ENCODE assay signal across 8 mouse cellular contexts in the genomic region with DNA sequence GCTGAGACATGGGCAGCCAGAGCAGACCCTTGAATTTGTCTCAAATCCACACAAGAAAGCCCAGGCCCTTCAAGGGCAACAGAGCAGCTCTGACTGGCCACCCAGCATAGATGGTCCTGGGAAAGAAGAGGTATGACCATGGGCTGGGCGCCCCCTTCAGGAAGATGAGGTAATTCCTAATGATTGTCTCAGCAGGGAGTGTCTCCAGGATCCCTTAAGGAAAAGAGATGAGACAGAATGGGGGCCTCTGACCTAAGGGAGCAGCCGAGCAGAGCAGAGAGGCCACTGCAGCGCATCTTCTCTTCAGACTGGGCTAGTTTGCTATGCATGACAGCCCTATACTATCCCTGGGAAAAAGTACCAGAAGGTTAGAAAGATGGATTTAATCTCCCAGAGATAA. TPM values are rescaled to one million over a fixed set of nuclear protein-coding genes. Genes with fewer than 3 reads are reported as not detected.
DNase-seq lines count a peak whose midpoint lies in the region; ATAC-seq and TF ChIP-seq lines count a peak whose summit lies in the region.

No protein-coding gene starts in this region.

- no peak overlapping the region for H3K4me2 ChIP-seq in lung, embryonic 14.5 days

- no peaks in the 10 kb centered on the region for H3K36me3 ChIP-seq in lung, embryonic 14.5 days (ENCODE audit: insufficient read depth)

- H3K27ac ChIP-seq in layer of hippocampus, adult 2 months, result no peak overlapping the region
- H3K27ac ChIP-seq in cortical plate, adult 2 months (ENCODE audit: insufficient read depth, low read length), result no peak overlapping the region
- no peak overlapping the region for H3K27ac ChIP-seq in lung, embryonic 14.5 days (ENCODE audit: low read depth)

- WGBS in lung, embryonic 14.5 days, result 32% methylated on average over 3 of the region's 3 CpGs

- peak in 1 of 2 experiments; percentile 53 for DNase-seq in layer of hippocampus, adult 2 months (ENCODE audit: low spot score in 2 of 2)
- no peak for DNase-seq in layer of hippocampus, postnatal 36 days
- DNase-seq in NIH3T3 (ENCODE audit: low read depth), result peak; percentile 14
- peak; percentile 37 for DNase-seq in kidney, adult 11 months
- peak; percentile 76 for DNase-seq in lung, embryonic 14.5 days
- DNase-seq in spleen, adult 12 weeks (ENCODE audit: low spot score), result no peak

- no peak overlapping the region for H3K4me3 ChIP-seq in layer of hippocampus, adult 2 months
- no peak overlapping the region for H3K4me3 ChIP-seq in cortical plate, adult 2 months (ENCODE audit: insufficient read depth, low read length)
- H3K4me3 ChIP-seq in lung, embryonic 14.5 days (ENCODE audit: low read depth, low read length), result no peak overlapping the region

- no peaks in the 10 kb centered on the region for H3K9me3 ChIP-seq in lung, embryonic 14.5 days (ENCODE audit: low read depth, low read length)

- no peaks in the 10 kb centered on the region for H3K4me1 ChIP-seq in cortical plate, adult 2 months (ENCODE audit: control insufficient read depth, insufficient read depth, low read length)
- H3K4me1 ChIP-seq in lung, embryonic 14.5 days (ENCODE audit: insufficient read depth), result no peaks in the 10 kb centered on the region

- no peaks in the 10 kb centered on the region; the same call in 1 of the 2 replicates for H3K27me3 ChIP-seq in lung, embryonic 14.5 days (ENCODE audit: insufficient read depth, low read length)

- TF ChIP-seq POLR2A in cortical plate, adult 2 months (IDR thresholded peaks at IDR 0.05; ENCODE audit: extremely low read depth, insufficient read depth, low read length), result no peak

- 0 out of 2 replicates have a peak, but pooled peaks have one; percentile 24 for ATAC-seq in lung, embryonic 14.5 days (ENCODE audit: insufficient read depth)
- no peak for ATAC-seq in megakaryocyte progenitor cell, adult 5-6 weeks (replicated peaks; ENCODE audit: poor library complexity)

- no peak overlapping the region for H3K9ac ChIP-seq in lung, embryonic 14.5 days

- peak; percentile 80 for TF ChIP-seq CTCF in layer of hippocampus, adult 2 months (conservative IDR thresholded peaks at IDR 0.05)
- peak; percentile 51 for TF ChIP-seq CTCF in cortical plate, adult 2 months (IDR thresholded peaks at IDR 0.05; ENCODE audit: extremely low read depth, insufficient read depth, low read length)
- TF ChIP-seq CTCF in lung, embryonic 14.5 days (IDR thresholded peaks at IDR 0.05; ENCODE audit: low read depth), result peak; percentile 71

RNA-seq across cellular contexts. Expression of gene Gdf10, which starts 9.7 kb away (rescaled TPM):
- total RNA-seq in layer of hippocampus, adult 2 months (2021), result 1 to 10 TPM; 5.4 to 5.5 TPM
- 1 to 10 TPM; 5.4 to 5.7 TPM for total RNA-seq in layer of hippocampus, postnatal 36 days (2021)
- polyA plus RNA-seq in cortical plate, adult 2 months (2012; rRNA removed), result 3.8 and 4.2 TPM in 2 replicates
- polyA plus RNA-seq in lung, embryonic 14.5 days (2014; fragmentation: Nextera tagmentation; extraction: Ambion mirVana), result 2.4 and 4.2 TPM in 2 replicates
- not detected in 2 replicates for total RNA-seq in megakaryocyte progenitor cell, adult 5-6 weeks (2015)
- total RNA-seq in megakaryocyte progenitor cell, adult 5-6 weeks (2017), result not detected in 2 replicates

RNA-seq across cellular contexts. Expression of gene Gdf2, which starts 27.1 kb away (rescaled TPM):
- not detected for total RNA-seq in layer of hippocampus, adult 2 months (2021)
- not detected for total RNA-seq in layer of hippocampus, postnatal 36 days (2021)
- polyA plus RNA-seq in cortical plate, adult 2 months (2012; rRNA removed), result not detected in 2 replicates
- polyA plus RNA-seq in lung, embryonic 14.5 days (2014; fragmentation: Nextera tagmentation; extraction: Ambion mirVana), result 0.05 TPM in 1 of 2 replicates, not detected in the other
- total RNA-seq in megakaryocyte progenitor cell, adult 5-6 weeks (2015), result not detected in 2 replicates
- total RNA-seq in megakaryocyte progenitor cell, adult 5-6 weeks (2017), result not detected in 2 replicates

RNA-seq across cellular contexts. Expression of gene Rbp3, which starts 40.1 kb away (rescaled TPM):
- total RNA-seq in layer of hippocampus, adult 2 months (2021), result not detected
- total RNA-seq in layer of hippocampus, postnatal 36 days (2021), result under 1 TPM in 1 of 2 experiments, not detected in 1; 0.08 TPM
- not detected in 2 replicates for polyA plus RNA-seq in cortical plate, adult 2 months (2012; rRNA removed)
- not detected in 2 replicates for polyA plus RNA-seq in lung, embryonic 14.5 days (2014; fragmentation: Nextera tagmentation; extraction: Ambion mirVana)
- total RNA-seq in megakaryocyte progenitor cell, adult 5-6 weeks (2015), result not detected in 2 replicates
- total RNA-seq in megakaryocyte progenitor cell, adult 5-6 weeks (2017), result not detected in 2 replicates

Comparison
In these comparisons a context has a peak if more than half of its experiments do, and no peak if none do; other contexts are left out.
1. DNase-seq: peak in NIH3T3 (single experiment), kidney, adult 11 months (single experiment) and lung, embryonic 14.5 days (single experiment); none in layer of hippocampus, postnatal 36 days (0 of 2) and spleen, adult 12 weeks (single experiment).
2. RNA of gene Gdf10, which starts 9.7 kb away (total RNA-seq): 5.4 to 5.7 TPM in layer of hippocampus, postnatal 36 days and 5.4 to 5.5 TPM in layer of hippocampus, adult 2 months; not detected in megakaryocyte progenitor cell, adult 5-6 weeks; every median in the first group is over 4 times any median in the second.
3. Peak in every context shown above with its lines, with median percentiles within 50 percentile points of each other: CTCF ChIP-seq.